Mouse (Mus musculus) E14TG2a.4 (cell line): ENCODE measurements around the gene Mroh3.

Experiments used
- H3K27me3 ChIP-seq: 2 replicates; pipeline ENCODE4 v1.6.1; 2014; ENCODE audit warnings: low read length, control low read depth; ENCODE audit not compliant: insufficient read depth
- H3K36me3 ChIP-seq: 2 replicates; pipeline ENCODE4 v1.6.1; 2014; ENCODE audit warnings: low read length, control low read depth; ENCODE audit not compliant: insufficient read depth
- H3K4me1 ChIP-seq: replicated peaks from 2 replicates; pipeline ENCODE4 v1.6.1; 2014; ENCODE audit warnings: low read depth, low read length, control low read depth
- H3K4me3 ChIP-seq: replicated peaks from 2 replicates; pipeline ENCODE4 v1.5.1; 2014; ENCODE audit warnings: mild to moderate bottlenecking, low read length
- H3K9me3 ChIP-seq: 2 replicates; pipeline ENCODE4 v1.6.1; 2014; ENCODE audit warnings: low read length, control low read depth
- CTCF ChIP-seq: conservative IDR thresholded peaks from 2 replicates; pipeline ENCODE4 v1.5.1; 2014; ENCODE audit warnings: low read length
- NANOG ChIP-seq: IDR thresholded peaks from 2 replicates; pipeline ENCODE4 v1.6.1; 2014; ENCODE audit warnings: borderline replicate concordance, low read length, mixed read lengths
- POU5F1 ChIP-seq: IDR thresholded peaks from 2 replicates; pipeline ENCODE4 v1.6.1; 2014; ENCODE audit warnings: low read length, borderline replicate concordance

Gene Mroh3

GRCm38 (mm10) chr1:136212803-136213202, at the start of gene Mroh3:
Gene Mroh3, minus strand, starts transcription at chr1:136212828.
- no peaks in the 10 kb centered on the region for H3K9me3 ChIP-seq
- H3K4me3 ChIP-seq: no peak within 1 kb of the TSS
- no peak for TF ChIP-seq NANOG
- TF ChIP-seq CTCF: peak; percentile 51
- H3K4me1 ChIP-seq: peaks cover 18% of the 10 kb centered on the region
- H3K27me3 ChIP-seq: peaks cover 9% of the 10 kb centered on the region
- H3K36me3 ChIP-seq: peaks cover 39% of the 10 kb centered on the region

GRCm38 (mm10) chr1:136260635-136261238, 48.1 kb upstream of the Mroh3 start, which contains the start of gene Gpr25:
Gene Gpr25, minus strand, starts transcription at chr1:136260873.
- Histone ChIP-seq H3K4me1 (peaks cover 31% of the 10 kb centered on the region), H3K4me3 (peak within 1 kb of the TSS; percentile 81), H3K36me3 (no peaks in the 10 kb centered on the region), H3K27me3 (peaks cover 72% of the 10 kb centered on the region), H3K9me3 (no peaks in the 10 kb centered on the region)
- no peak for TF ChIP-seq NANOG
- no peak for TF ChIP-seq POU5F1
- TF ChIP-seq CTCF: no peak

- Histone ChIP-seq H3K4me1 (peaks cover 36% of the 10 kb centered on the region), H3K4me3 (peak overlapping the region; percentile 81), H3K9me3 (no peaks in the 10 kb centered on the region), H3K36me3 (no peaks in the 10 kb centered on the region), H3K27me3 (peaks cover 75% of the 10 kb centered on the region)
- TF ChIP-seq POU5F1 (no peak), CTCF (no peak)
These were observed 47.4 kb upstream of the Mroh3 start for GRCm38 (mm10) chr1:136259893-136260634.

GRCm38 (mm10) chr1:136259543-136259892, 46.9 kb upstream of the Mroh3 start:
- Histone ChIP-seq H3K4me3 (peak overlapping the region; percentile 81), H3K9me3 (no peaks in the 10 kb centered on the region), H3K27me3 (peaks cover 75% of the 10 kb centered on the region), H3K4me1 (peaks cover 38% of the 10 kb centered on the region), H3K36me3 (no peaks in the 10 kb centered on the region)
- no peak for TF ChIP-seq CTCF
- no peak for TF ChIP-seq POU5F1
- TF ChIP-seq NANOG: no peak

GRCm38 (mm10) chr1:136258495-136258894, 45.9 kb upstream of the Mroh3 start:
- Histone ChIP-seq H3K4me3 (no peak overlapping the region), H3K9me3 (no peaks in the 10 kb centered on the region), H3K27me3 (peaks cover 72% of the 10 kb centered on the region), H3K4me1 (peaks cover 37% of the 10 kb centered on the region), H3K36me3 (no peaks in the 10 kb centered on the region)
- TF ChIP-seq POU5F1: no peak
- no peak for TF ChIP-seq NANOG
- no peak for TF ChIP-seq CTCF

- peaks cover 45% of the 10 kb centered on the region for H3K27me3 ChIP-seq
- no peaks in the 10 kb centered on the region for H3K9me3 ChIP-seq
- TF ChIP-seq CTCF: no peak
- no peak overlapping the region for H3K4me3 ChIP-seq
- H3K36me3 ChIP-seq: no peaks in the 10 kb centered on the region
- H3K4me1 ChIP-seq: peaks cover 18% of the 10 kb centered on the region
These were observed 43.0 kb upstream of the Mroh3 start for GRCm38 (mm10) chr1:136255657-136256056.

- TF ChIP-seq CTCF (no peak), NANOG (no peak), POU5F1 (no peak)
- Histone ChIP-seq H3K4me3 (no peak overlapping the region), H3K9me3 (no peaks in the 10 kb centered on the region), H3K36me3 (no peaks in the 10 kb centered on the region), H3K27me3 (peaks cover 43% of the 10 kb centered on the region), H3K4me1 (peaks cover 17% of the 10 kb centered on the region)
These were observed 42.5 kb upstream of the Mroh3 start for GRCm38 (mm10) chr1:136255174-136255573.

GRCm38 (mm10) chr1:136254503-136255065, 42.0 kb upstream of the Mroh3 start:
- Histone ChIP-seq H3K4me3 (no peak overlapping the region), H3K27me3 (peaks cover 39% of the 10 kb centered on the region), H3K36me3 (no peaks in the 10 kb centered on the region), H3K4me1 (peaks cover 16% of the 10 kb centered on the region), H3K9me3 (no peaks in the 10 kb centered on the region)
- TF ChIP-seq NANOG: no peak
